Mouse (Mus musculus): ENCODE results near the gene Nol10. TPM values are rescaled to one million over a fixed set of nuclear protein-coding genes. Genes with fewer than 3 reads are reported as not detected.

The Nol10 gene
- polyA plus RNA-seq, 1 experiment from 2014 or later = 29.9 TPM

- Histone ChIP-seq H3K27ac (no peak overlapping the region), H3K36me3 (peaks cover 48% of the 10 kb centered on the region), H3K4me3 (no peak overlapping the region), H3K4me2 (replicated peaks) (no peak overlapping the region), H3K9ac (no peak overlapping the region), H3K4me1 (peaks cover 10% of the 10 kb centered on the region; the same call in 1 of the 2 replicates), H3K9me3 (no peaks in the 10 kb centered on the region), H3K27me3 (replicated peaks) (no peaks in the 10 kb centered on the region)
- ATAC-seq (ENCODE audit: low FRiP score, low read depth) = no peak
- 69% methylated on average over 11 of the region's 11 CpGs for WGBS
These were observed 77.3 kb downstream of the Nol10 start for GRCm38 (mm10) chr12:17425254-17426169.

GRCm38 (mm10) chr12:17426735-17427134 is 78.5 kb downstream of the Nol10 start:
- no peak overlapping the region for H3K4me3 ChIP-seq
- H3K27ac ChIP-seq = peak overlapping the region; percentile 12; the same call in 1 of the 2 replicates
- no peaks in the 10 kb centered on the region for H3K9me3 ChIP-seq
- WGBS = 13% methylated on average over 3 of the region's 3 CpGs
- H3K4me1 ChIP-seq = peaks cover 10% of the 10 kb centered on the region; the same call in 1 of the 2 replicates
- no peak overlapping the region for H3K4me2 ChIP-seq (replicated peaks)
- no peaks in the 10 kb centered on the region for H3K27me3 ChIP-seq (replicated peaks)
- ATAC-seq (ENCODE audit: low FRiP score, low read depth) = peak; percentile 87
- H3K9ac ChIP-seq = no peak overlapping the region
- H3K36me3 ChIP-seq = peaks cover 41% of the 10 kb centered on the region

- H3K4me1 ChIP-seq = peaks cover 10% of the 10 kb centered on the region; the same call in 1 of the 2 replicates
- no peaks in the 10 kb centered on the region for H3K27me3 ChIP-seq (replicated peaks)
- no peak overlapping the region for H3K9ac ChIP-seq
- no peak overlapping the region for H3K4me2 ChIP-seq (replicated peaks)
- peaks cover 16% of the 10 kb centered on the region for H3K36me3 ChIP-seq
- no peak for ATAC-seq (ENCODE audit: low FRiP score, low read depth)
- no peaks in the 10 kb centered on the region for H3K9me3 ChIP-seq
- WGBS = 93% methylated on average over 2 of the region's 2 CpGs
- no peak overlapping the region for H3K4me3 ChIP-seq
- no peak overlapping the region for H3K27ac ChIP-seq
These were observed 82.3 kb downstream of the Nol10 start for GRCm38 (mm10) chr12:17430578-17430977.

GRCm38 (mm10) chr12:17431166-17431565 is 82.9 kb downstream of the Nol10 start:
- Histone ChIP-seq H3K4me3 (no peak overlapping the region), H3K4me1 (peaks cover 7% of the 10 kb centered on the region; the same call in 1 of the 2 replicates), H3K9me3 (no peaks in the 10 kb centered on the region), H3K4me2 (replicated peaks) (no peak overlapping the region), H3K9ac (no peak overlapping the region), H3K27ac (no peak overlapping the region), H3K36me3 (peaks cover 16% of the 10 kb centered on the region), H3K27me3 (replicated peaks) (no peaks in the 10 kb centered on the region)
- ATAC-seq (ENCODE audit: low FRiP score, low read depth) = no peak
- 90% methylated on average over 5 of the region's 5 CpGs for WGBS

GRCm38 (mm10) chr12:17431812-17432332 is 83.6 kb downstream of the Nol10 start:
- Histone ChIP-seq H3K9me3 (no peaks in the 10 kb centered on the region), H3K4me1 (peaks cover 2% of the 10 kb centered on the region; the same call in 1 of the 2 replicates), H3K4me2 (replicated peaks) (no peak overlapping the region), H3K9ac (no peak overlapping the region), H3K27ac (no peak overlapping the region), H3K4me3 (no peak overlapping the region), H3K27me3 (replicated peaks) (no peaks in the 10 kb centered on the region), H3K36me3 (peaks cover 16% of the 10 kb centered on the region)
- ATAC-seq (ENCODE audit: low FRiP score, low read depth) = no peak
- 89% methylated on average over 4 of the region's 4 CpGs for WGBS

GRCm38 (mm10) chr12:17433712-17434111 is 85.5 kb downstream of the Nol10 start:
- H3K27ac ChIP-seq = no peak overlapping the region
- H3K9me3 ChIP-seq = no peaks in the 10 kb centered on the region
- no peak overlapping the region for H3K4me2 ChIP-seq (replicated peaks)
- WGBS = 95% methylated on average over 4 of the region's 4 CpGs
- no peaks in the 10 kb centered on the region for H3K4me1 ChIP-seq
- H3K36me3 ChIP-seq = peaks cover 12% of the 10 kb centered on the region
- no peak for ATAC-seq (ENCODE audit: low FRiP score, low read depth)
- H3K27me3 ChIP-seq (replicated peaks) = no peaks in the 10 kb centered on the region
- H3K4me3 ChIP-seq = no peak overlapping the region
- no peak overlapping the region for H3K9ac ChIP-seq

GRCm38 (mm10) chr12:17436471-17436870 is 88.2 kb downstream of the Nol10 start:
- 0 out of 2 replicates have a peak, but pooled peaks cover 6% of the 10 kb centered on the region for H3K4me1 ChIP-seq
- WGBS = 83% methylated on average over 2 of the region's 2 CpGs
- H3K4me2 ChIP-seq (replicated peaks) = no peak overlapping the region
- no peaks in the 10 kb centered on the region for H3K27me3 ChIP-seq (replicated peaks)
- no peak overlapping the region for H3K4me3 ChIP-seq
- H3K27ac ChIP-seq = no peak overlapping the region
- no peaks in the 10 kb centered on the region for H3K9me3 ChIP-seq
- H3K36me3 ChIP-seq = no peaks in the 10 kb centered on the region
- ATAC-seq (ENCODE audit: low FRiP score, low read depth) = no peak
- no peak overlapping the region for H3K9ac ChIP-seq

GRCm38 (mm10) chr12:17440251-17440651 is 92.0 kb downstream of the Nol10 start:
- H3K27ac ChIP-seq = no peak overlapping the region
- 0 out of 2 replicates have a peak, but pooled peaks cover 6% of the 10 kb centered on the region for H3K4me1 ChIP-seq
- ATAC-seq (ENCODE audit: low FRiP score, low read depth) = no peak
- WGBS = 70% methylated on average over 7 of the region's 7 CpGs
- H3K4me2 ChIP-seq (replicated peaks) = no peak overlapping the region
- H3K36me3 ChIP-seq = no peaks in the 10 kb centered on the region
- H3K9me3 ChIP-seq = no peaks in the 10 kb centered on the region
- no peaks in the 10 kb centered on the region for H3K27me3 ChIP-seq (replicated peaks)
- no peak overlapping the region for H3K4me3 ChIP-seq
- H3K9ac ChIP-seq = no peak overlapping the region

GRCm38 (mm10) chr12:17441495-17441894 is 93.2 kb downstream of the Nol10 start:
- Histone ChIP-seq H3K4me3 (no peak overlapping the region), H3K9ac (no peak overlapping the region), H3K36me3 (no peaks in the 10 kb centered on the region), H3K9me3 (no peaks in the 10 kb centered on the region), H3K4me2 (replicated peaks) (no peak overlapping the region), H3K27me3 (replicated peaks) (no peaks in the 10 kb centered on the region), H3K27ac (no peak overlapping the region), H3K4me1 (0 out of 2 replicates have a peak, but pooled peaks cover 6% of the 10 kb centered on the region)
- WGBS = 52% methylated on average over 9 of the region's 9 CpGs
- ATAC-seq (ENCODE audit: low FRiP score, low read depth) = no peak

GRCm38 (mm10) chr12:17444406-17444805 is 96.1 kb downstream of the Nol10 start:
- 0 out of 2 replicates have a peak, but pooled peaks cover 6% of the 10 kb centered on the region for H3K4me1 ChIP-seq
- H3K4me3 ChIP-seq = no peak overlapping the region
- no peak overlapping the region for H3K9ac ChIP-seq
- no peaks in the 10 kb centered on the region for H3K36me3 ChIP-seq
- H3K27ac ChIP-seq = no peak overlapping the region
- H3K9me3 ChIP-seq = no peaks in the 10 kb centered on the region
- ATAC-seq (ENCODE audit: low FRiP score, low read depth) = no peak
- H3K27me3 ChIP-seq (replicated peaks) = no peaks in the 10 kb centered on the region
- no peak overlapping the region for H3K4me2 ChIP-seq (replicated peaks)
- 65% methylated on average over 11 of the region's 11 CpGs for WGBS

GRCm38 (mm10) chr12:17445251-17445650 is 97.0 kb downstream of the Nol10 start:
- H3K9me3 ChIP-seq = no peaks in the 10 kb centered on the region
- H3K4me3 ChIP-seq = no peak overlapping the region
- H3K4me2 ChIP-seq (replicated peaks) = no peak overlapping the region
- H3K27ac ChIP-seq = no peak overlapping the region
- no peaks in the 10 kb centered on the region for H3K36me3 ChIP-seq
- H3K4me1 ChIP-seq = 0 out of 2 replicates have a peak, but pooled peaks cover 5% of the 10 kb centered on the region
- no peak for ATAC-seq (ENCODE audit: low FRiP score, low read depth)
- 94% methylated on average over 7 of the region's 7 CpGs for WGBS
- no peaks in the 10 kb centered on the region for H3K27me3 ChIP-seq (replicated peaks)
- H3K9ac ChIP-seq = no peak overlapping the region

- Histone ChIP-seq H3K27ac (no peak overlapping the region), H3K4me3 (no peak overlapping the region), H3K36me3 (no peaks in the 10 kb centered on the region), H3K4me1 (no peaks in the 10 kb centered on the region), H3K9me3 (no peaks in the 10 kb centered on the region), H3K4me2 (replicated peaks) (no peak overlapping the region), H3K9ac (no peak overlapping the region), H3K27me3 (replicated peaks) (no peaks in the 10 kb centered on the region)
- WGBS = 78% methylated on average over 3 of the region's 3 CpGs
- ATAC-seq (ENCODE audit: low FRiP score, low read depth) = no peak
These were observed 100.5 kb downstream of the Nol10 start for GRCm38 (mm10) chr12:17448781-17449180.
